Mouse (Mus musculus): Measurements from ENCODE around the gene Klhl29.

Klhl29 gene

GRCm38 (mm10) chr12:5375616-5376461 lies at the start of gene Klhl29:
Gene Klhl29, minus strand, starts transcription at chr12:5375682.
- peak; percentile 73 for DNase-seq

- DNase-seq: no peak
These were observed 49.8 kb upstream of the Klhl29 start for GRCm38 (mm10) chr12:5425276-5425675.

- DNase-seq: no peak
These were observed 40.3 kb upstream of the Klhl29 start for GRCm38 (mm10) chr12:5415806-5416205.

- no peak for DNase-seq
These were observed 38.5 kb upstream of the Klhl29 start for GRCm38 (mm10) chr12:5413976-5414375.

GRCm38 (mm10) chr12:5411761-5412537 lies 36.5 kb upstream of the Klhl29 start:
- DNase-seq: peak; percentile 51

GRCm38 (mm10) chr12:5411346-5411745 lies 35.9 kb upstream of the Klhl29 start:
- no peak for DNase-seq

- DNase-seq: peak; percentile 78
These were observed 35.1 kb upstream of the Klhl29 start for GRCm38 (mm10) chr12:5410391-5411115.

- no peak for DNase-seq
These were observed 31.7 kb upstream of the Klhl29 start for GRCm38 (mm10) chr12:5407175-5407574.

GRCm38 (mm10) chr12:5397423-5397822 lies 21.9 kb upstream of the Klhl29 start:
- no peak for DNase-seq

GRCm38 (mm10) chr12:5395188-5395587 lies 19.7 kb upstream of the Klhl29 start:
- DNase-seq: no peak

- DNase-seq: no peak
These were observed 11.6 kb upstream of the Klhl29 start for GRCm38 (mm10) chr12:5387112-5387511.

GRCm38 (mm10) chr12:5386688-5387087 lies 11.2 kb upstream of the Klhl29 start:
- DNase-seq: no peak

GRCm38 (mm10) chr12:5381694-5382093 lies 6.2 kb upstream of the Klhl29 start:
- no peak for DNase-seq

- peak; percentile 8 for DNase-seq
These were observed 532 bp downstream of the Klhl29 start for GRCm38 (mm10) chr12:5374684-5375615.

GRCm38 (mm10) chr12:5374196-5374683 lies 1.2 kb downstream of the Klhl29 start:
- no peak for DNase-seq

- DNase-seq: no peak
These were observed 1.8 kb downstream of the Klhl29 start for GRCm38 (mm10) chr12:5373641-5374195.

GRCm38 (mm10) chr12:5369396-5369795 lies 6.1 kb downstream of the Klhl29 start:
- DNase-seq: no peak

- DNase-seq: no peak
These were observed 10.6 kb downstream of the Klhl29 start for GRCm38 (mm10) chr12:5364836-5365235.

GRCm38 (mm10) chr12:5363961-5364634 lies 11.4 kb downstream of the Klhl29 start:
- no peak for DNase-seq

- DNase-seq: no peak
These were observed 16.4 kb downstream of the Klhl29 start for GRCm38 (mm10) chr12:5359065-5359464.

GRCm38 (mm10) chr12:5358497-5358896 lies 17.0 kb downstream of the Klhl29 start:
- DNase-seq: no peak

Measured in kidney, adult 11 months (tissue).